Mouse (Mus musculus): ENCODE data around the gene Smc1b.
"Not testable (repeated sequence)": the region's sequence is repeated elsewhere in the genome, so short reads cannot be mapped to it uniquely, and the experiment has no call there.

GRCm38 (mm10) chr15:85033916-85034315 lies 97.8 kb downstream of the Smc1b start:
- not testable (repeated sequence) for TF ChIP-seq EP300 (IDR thresholded peaks at IDR 0.05; ENCODE audit: insufficient read depth, low read depth, low read length); CTCF (IDR thresholded peaks at IDR 0.05); POLR2A (IDR thresholded peaks at IDR 0.05; ENCODE audit: insufficient read depth, low read depth, low read length)
